Mouse (Mus musculus) liver, embryonic 14.5 days (tissue): ENCODE data around the gene Slc6a17. TPM values are rescaled to one million over a fixed set of nuclear protein-coding genes. Genes with fewer than 3 reads are reported as not detected.

Experiments used
- ATAC-seq: fragments of 200-750 bp; cut with Nextera tagmentation; 2 replicates; pipeline ENCODE4 v1.8.0; 2017; ENCODE audit warnings: moderate number of reproducible peaks, mild to moderate bottlenecking, moderate library complexity; ENCODE audit not compliant: insufficient read depth
- DNase-seq, 3 experiments: peaks; one replicate each; pipeline ENCODE4 v3.0.0-alpha.2; 2012 to 2013; ENCODE audit warnings: low read depth in 3 of 3, low spot score in 3 of 3
- H3K27ac ChIP-seq: fragments of 300-500 bp; sonication (generic); 2 replicates; pipeline ENCODE4 v1.5.1; 2014; ENCODE audit warnings: moderate library complexity, mild to moderate bottlenecking, control low read depth, inconsistent platforms
- H3K27me3 ChIP-seq: fragments of 300-500 bp; sonication (generic); 2 replicates; pipeline ENCODE4 v1.6.1; 2014; ENCODE audit warnings: mild to moderate bottlenecking, low read length, moderate library complexity; ENCODE audit not compliant: control insufficient read depth, insufficient read depth
- H3K36me3 ChIP-seq: fragments of 300-500 bp; sonication (generic); replicated peaks from 2 replicates; pipeline ENCODE4 v1.6.1; 2014; ENCODE audit warnings: low read depth; ENCODE audit not compliant: control insufficient read depth, insufficient read depth
- H3K4me1 ChIP-seq, 2 experiments: fragments of 200-500 bp in 1 of 2; fragments of 300-500 bp in 1 of 2; sonication (generic) in 1 of 2; replicated peaks; 2 replicates each; pipeline ENCODE4 v1.6.1; 2012 to 2014; ENCODE audit warnings: antibody characterized with exemption in 1 of 2, inconsistent platforms in 1 of 2, low read length in 1 of 2; ENCODE audit not compliant: control insufficient read depth in 2 of 2, insufficient read depth in 2 of 2
- H3K4me2 ChIP-seq: fragments of 300-500 bp; sonication (generic); 2 replicates; pipeline ENCODE4 v1.6.1; 2014; ENCODE audit warnings: low read depth, mild to moderate bottlenecking, control low read depth, moderate library complexity
- H3K4me3 ChIP-seq, 2 experiments: fragments of 200-500 bp in 1 of 2; fragments of 300-500 bp in 1 of 2; sonication (generic) in 1 of 2; 2 replicates each; pipeline ENCODE4 v1.5.1; 2012 to 2014; ENCODE audit warnings: low read depth in 2 of 2, low read length in 2 of 2, mild to moderate bottlenecking in 2 of 2, control low read depth in 1 of 2, inconsistent platforms in 1 of 2, moderate library complexity in 1 of 2; ENCODE audit not compliant: insufficient read depth in 1 of 2
- H3K9ac ChIP-seq: fragments of 300-500 bp; sonication (generic); replicated peaks from 2 replicates; pipeline ENCODE4 v1.6.1; 2014; ENCODE audit warnings: mild to moderate bottlenecking, control low read depth, moderate library complexity
- H3K9me3 ChIP-seq: fragments of 300-500 bp; sonication (generic); 2 replicates; pipeline ENCODE4 v1.6.1; 2016; ENCODE audit warnings: low read length, mixed read lengths; ENCODE audit not compliant: control insufficient read depth
- CTCF ChIP-seq: IDR thresholded peaks from 2 replicates; pipeline ENCODE4 v1.5.1; 2016; ENCODE audit warnings: antibody characterized with exemption, low read depth, control low read depth
- EP300 ChIP-seq: IDR thresholded peaks from 2 replicates; pipeline ENCODE4 v1.6.1; 2016; ENCODE audit warnings: antibody characterized with exemption, low read depth
- WGBS: fragments of 180-500 bp; shearing (Covaris S2); extraction: QIAGEN DNeasy Blood & Tissue Kit; methylation state at CpG from one replicate; pipeline ENCODE4 v1.1.7; 2014; ENCODE audit not compliant: insufficient replicate concordance; 5-methylcytosine and 5-hydroxymethylcytosine counted together
- polyA plus RNA-seq, 2 experiments: library from polyadenylated mRNA; depleted of rRNA in 1 of 2; stranded (reverse) in 1 of 2; unstranded in 1 of 2; fragments of >200 nt; fragmentation: Nextera tagmentation in 1 of 2; extraction: Ambion mirVana in 1 of 2; gene quantifications; 2 replicates each; pipeline versions ENCODE4 v1.2.1 to v1.2.3; 2012 to 2014

Slc6a17 gene
- polyA plus RNA-seq, 2 experiments: 0.11 to 0.15 TPM

- no peaks in the 10 kb centered on the region for H3K4me1 ChIP-seq
- H3K36me3 ChIP-seq: no peaks in the 10 kb centered on the region
- H3K4me3 ChIP-seq: no peak overlapping the region
- WGBS: 46% methylated on average over 10 of the region's 10 CpGs
- H3K27ac ChIP-seq: no peak overlapping the region
- no peaks in the 10 kb centered on the region for H3K9me3 ChIP-seq
- TF ChIP-seq CTCF: no peak
- TF ChIP-seq EP300: no peak
- DNase-seq (no peak), ATAC-seq (no peak)
- H3K4me2 ChIP-seq: no peak overlapping the region
- H3K9ac ChIP-seq: no peak overlapping the region
- no peaks in the 10 kb centered on the region for H3K27me3 ChIP-seq
Observed at GRCm38 (mm10) chr3:107545716-107546412, 28.0 kb upstream of the Slc6a17 start.

GRCm38 (mm10) chr3:107545278-107545677 lies 27.5 kb upstream of the Slc6a17 start:
- no peak for DNase-seq
- no peaks in the 10 kb centered on the region for H3K27me3 ChIP-seq
- no peak overlapping the region for H3K4me2 ChIP-seq
- H3K27ac ChIP-seq: no peak overlapping the region
- no peak for ATAC-seq
- H3K36me3 ChIP-seq: no peaks in the 10 kb centered on the region
- no peaks in the 10 kb centered on the region for H3K4me1 ChIP-seq
- H3K4me3 ChIP-seq: no peak overlapping the region
- H3K9ac ChIP-seq: no peak overlapping the region
- 40% methylated on average over 5 of the region's 5 CpGs for WGBS
- TF ChIP-seq CTCF: no peak
- H3K9me3 ChIP-seq: no peaks in the 10 kb centered on the region

GRCm38 (mm10) chr3:107543158-107544080 lies 25.6 kb upstream of the Slc6a17 start:
- Histone ChIP-seq H3K9me3 (no peaks in the 10 kb centered on the region), H3K27ac (no peak overlapping the region), H3K4me1 (no peaks in the 10 kb centered on the region), H3K4me3 (no peak overlapping the region), H3K4me2 (no peak overlapping the region), H3K27me3 (no peaks in the 10 kb centered on the region), H3K9ac (no peak overlapping the region), H3K36me3 (no peaks in the 10 kb centered on the region)
- ATAC-seq (no peak), DNase-seq (no peak)
- WGBS: 61% methylated on average over 8 of the region's 8 CpGs
- TF ChIP-seq EP300 (no peak), CTCF (no peak)

GRCm38 (mm10) chr3:107542584-107542983 lies 24.8 kb upstream of the Slc6a17 start:
- Histone ChIP-seq H3K9ac (no peak overlapping the region), H3K27me3 (no peaks in the 10 kb centered on the region), H3K9me3 (no peaks in the 10 kb centered on the region), H3K4me2 (no peak overlapping the region), H3K4me1 (no peaks in the 10 kb centered on the region), H3K27ac (no peak overlapping the region), H3K4me3 (no peak overlapping the region), H3K36me3 (no peaks in the 10 kb centered on the region)
- ATAC-seq (no peak), DNase-seq (no peak)
- 42% methylated on average over 4 of the region's 4 CpGs for WGBS
- TF ChIP-seq EP300 (no peak), CTCF (no peak)

GRCm38 (mm10) chr3:107537504-107537889 lies 19.7 kb upstream of the Slc6a17 start:
- no peaks in the 10 kb centered on the region for H3K36me3 ChIP-seq
- no peaks in the 10 kb centered on the region for H3K27me3 ChIP-seq
- H3K9me3 ChIP-seq: no peaks in the 10 kb centered on the region
- H3K4me3 ChIP-seq: no peak overlapping the region
- H3K4me2 ChIP-seq: no peak overlapping the region
- ATAC-seq (no peak), DNase-seq (no peak)
- no peaks in the 10 kb centered on the region for H3K4me1 ChIP-seq
- no peak overlapping the region for H3K9ac ChIP-seq
- TF ChIP-seq EP300: no peak
- TF ChIP-seq CTCF: no peak
- H3K27ac ChIP-seq: no peak overlapping the region
- 27% methylated on average over 8 of the region's 8 CpGs for WGBS
